Comparison of ENCODE assay signal across 22 mouse cellular contexts in genomic region chr10:26806092-26806491, GRCm38 (mm10). TPM values are rescaled to one million over a fixed set of nuclear protein-coding genes. Genes with fewer than 3 reads are reported as not detected.
A peak's percentile ranks its signal among the peaks of the same experiment; 100 is the strongest.
DNase-seq lines count a peak whose midpoint lies in the region; ATAC-seq lines count a peak whose summit lies in the region.
"Had no signal": no experiment of that assay in that cellular context is flagged by ENCODE, and none has a peak within 500 bp of the region (broad histone marks: within the 10 kb centered on the region; RNA-seq: fewer than 3 reads in every experiment).

No protein-coding gene starts in this region.

- no peak overlapping the region for H3K9ac ChIP-seq in forebrain, embryonic 14.5 days (ENCODE audit: low read length)
- no peak overlapping the region for H3K9ac ChIP-seq in midbrain, embryonic 14.5 days (replicated peaks; ENCODE audit: low read length)
- no peak overlapping the region for H3K9ac ChIP-seq in midbrain, embryonic 11.5 days (ENCODE audit: low read length)
- no peak overlapping the region for H3K9ac ChIP-seq in hindbrain, embryonic 11.5 days (ENCODE audit: low read depth, low read length)
- H3K9ac ChIP-seq: embryonic facial prominence, embryonic 15.5 days; heart, embryonic 15.5 days; liver, postnatal 0 days had no signal

- H3K4me2 ChIP-seq in forebrain, embryonic 14.5 days (ENCODE audit: low read length), result no peak overlapping the region
- H3K4me2 ChIP-seq in midbrain, embryonic 14.5 days (ENCODE audit: low read length), result no peak overlapping the region
- H3K4me2 ChIP-seq in midbrain, embryonic 11.5 days, result no peak overlapping the region
- H3K4me2 ChIP-seq in hindbrain, embryonic 11.5 days (replicated peaks; ENCODE audit: low read depth, low read length), result no peak overlapping the region
- H3K4me2 ChIP-seq: embryonic facial prominence, embryonic 15.5 days; heart, embryonic 15.5 days had no signal

- no peaks in the 10 kb centered on the region for H3K36me3 ChIP-seq in forebrain, embryonic 14.5 days (ENCODE audit: control insufficient read depth, insufficient read depth, low read length)
- H3K36me3 ChIP-seq in forebrain, embryonic 10.5 days (replicated peaks), result no peaks in the 10 kb centered on the region
- no peaks in the 10 kb centered on the region for H3K36me3 ChIP-seq in midbrain, embryonic 14.5 days (ENCODE audit: control insufficient read depth, insufficient read depth, low read length)
- H3K36me3 ChIP-seq in midbrain, embryonic 11.5 days (ENCODE audit: control insufficient read depth, insufficient read depth, low read length), result no peaks in the 10 kb centered on the region
- no peaks in the 10 kb centered on the region for H3K36me3 ChIP-seq in hindbrain, embryonic 11.5 days (ENCODE audit: control insufficient read depth, insufficient read depth, low read length)
- H3K36me3 ChIP-seq: embryonic facial prominence, embryonic 15.5 days; heart, embryonic 15.5 days had no signal

- H3K27me3 ChIP-seq in forebrain, embryonic 14.5 days (replicated peaks; ENCODE audit: control insufficient read depth, insufficient read depth, low read length), result no peaks in the 10 kb centered on the region
- H3K27me3 ChIP-seq in forebrain, embryonic 10.5 days (ENCODE audit: poor library complexity, severe bottlenecking), result no peaks in the 10 kb centered on the region
- no peaks in the 10 kb centered on the region for H3K27me3 ChIP-seq in midbrain, embryonic 14.5 days (ENCODE audit: control insufficient read depth, insufficient read depth, low read length)
- no peaks in the 10 kb centered on the region for H3K27me3 ChIP-seq in midbrain, embryonic 11.5 days (ENCODE audit: control insufficient read depth, insufficient read depth, low read length)
- no peaks in the 10 kb centered on the region for H3K27me3 ChIP-seq in hindbrain, embryonic 11.5 days (ENCODE audit: control insufficient read depth, insufficient read depth, low read length)
- H3K27me3 ChIP-seq: embryonic facial prominence, embryonic 15.5 days; heart, embryonic 15.5 days had no signal

- 0 out of 2 replicates have a peak, but pooled peaks cover 3% of the 10 kb centered on the region for H3K4me1 ChIP-seq in forebrain, embryonic 14.5 days (ENCODE audit: control insufficient read depth, insufficient read depth, low read length)
- H3K4me1 ChIP-seq in forebrain, embryonic 10.5 days, result no peaks in the 10 kb centered on the region
- H3K4me1 ChIP-seq in midbrain, embryonic 14.5 days (ENCODE audit: control insufficient read depth, insufficient read depth, low read length), result no peaks in the 10 kb centered on the region
- H3K4me1 ChIP-seq in midbrain, embryonic 11.5 days (ENCODE audit: control insufficient read depth, insufficient read depth, low read length), result no peaks in the 10 kb centered on the region
- no peaks in the 10 kb centered on the region for H3K4me1 ChIP-seq in hindbrain, embryonic 11.5 days (replicated peaks; ENCODE audit: control insufficient read depth, insufficient read depth, low read length)

- 53% methylated on average over 3 of the region's 3 CpGs for WGBS in forebrain, embryonic 14.5 days
- WGBS in forebrain, embryonic 10.5 days, result 93% methylated on average over 3 of the region's 3 CpGs
- 76% methylated on average over 3 of the region's 3 CpGs for WGBS in midbrain, embryonic 14.5 days
- 88% methylated on average over 3 of the region's 3 CpGs for WGBS in midbrain, embryonic 11.5 days
- WGBS in hindbrain, embryonic 11.5 days, result 91% methylated on average over 3 of the region's 3 CpGs

- no peaks in the 10 kb centered on the region for H3K9me3 ChIP-seq in forebrain, embryonic 14.5 days (replicated peaks; ENCODE audit: control insufficient read depth, low read length)
- H3K9me3 ChIP-seq in forebrain, embryonic 10.5 days, result no peaks in the 10 kb centered on the region
- H3K9me3 ChIP-seq in midbrain, embryonic 14.5 days (ENCODE audit: control insufficient read depth, low read length), result no peaks in the 10 kb centered on the region
- no peaks in the 10 kb centered on the region for H3K9me3 ChIP-seq in midbrain, embryonic 11.5 days (ENCODE audit: control insufficient read depth, low read length)
- no peaks in the 10 kb centered on the region for H3K9me3 ChIP-seq in hindbrain, embryonic 11.5 days (ENCODE audit: control insufficient read depth, low read length)
- H3K9me3 ChIP-seq: embryonic facial prominence, embryonic 15.5 days; heart, embryonic 15.5 days had no signal

- H3K27ac ChIP-seq in forebrain, embryonic 14.5 days (ENCODE audit: low read depth, low read length), result no peak overlapping the region
- no peak overlapping the region for H3K27ac ChIP-seq in forebrain, embryonic 10.5 days
- H3K27ac ChIP-seq in midbrain, embryonic 14.5 days (replicated peaks; ENCODE audit: low read depth, low read length), result no peak overlapping the region
- no peak overlapping the region for H3K27ac ChIP-seq in midbrain, embryonic 11.5 days (ENCODE audit: low read depth, low read length)
- H3K27ac ChIP-seq in hindbrain, embryonic 11.5 days (ENCODE audit: low read depth, low read length), result no peak overlapping the region
- H3K27ac ChIP-seq: embryonic facial prominence, embryonic 15.5 days; heart, adult 2 months; heart, embryonic 15.5 days had no signal

- no peak overlapping the region for H3K4me3 ChIP-seq in forebrain, embryonic 14.5 days (ENCODE audit: low read depth, low read length)
- no peak overlapping the region for H3K4me3 ChIP-seq in forebrain, embryonic 10.5 days
- no peak overlapping the region for H3K4me3 ChIP-seq in midbrain, embryonic 14.5 days (replicated peaks; ENCODE audit: low read depth, low read length)
- no peak overlapping the region for H3K4me3 ChIP-seq in midbrain, embryonic 11.5 days (ENCODE audit: low read depth, low read length)
- H3K4me3 ChIP-seq in hindbrain, embryonic 11.5 days (ENCODE audit: low read depth, low read length), result no peak overlapping the region
- H3K4me3 ChIP-seq: embryonic facial prominence, embryonic 15.5 days; heart, adult 2 months; heart, embryonic 15.5 days had no signal

- peak; percentile 84; the same call in 1 of the 2 replicates for ATAC-seq in forebrain, embryonic 14.5 days
- no peak for ATAC-seq in midbrain, embryonic 14.5 days (ENCODE audit: low FRiP score, low TSS enrichment)
- ATAC-seq in midbrain, embryonic 11.5 days (ENCODE audit: low FRiP score), result no peak
- peak; percentile 76 for ATAC-seq in granulocyte monocyte progenitor cell, adult 5-6 weeks (replicated peaks; ENCODE audit: poor library complexity, severe bottlenecking)
- ATAC-seq in megakaryocyte progenitor cell, adult 5-6 weeks (replicated peaks; ENCODE audit: poor library complexity), result peak; percentile 75
- no peak for ATAC-seq in hindbrain, embryonic 11.5 days (ENCODE audit: low FRiP score)
- ATAC-seq: hindbrain, embryonic 16.5 days; liver, postnatal 0 days had no signal

- DNase-seq in forebrain, embryonic 14.5 days (ENCODE audit: low spot score), result peak; percentile 79
- no peak for DNase-seq in forebrain, embryonic 10.5 days (ENCODE audit: extremely low spot score, low spot score)
- peak; percentile 14 for DNase-seq in midbrain, embryonic 14.5 days
- DNase-seq in midbrain, embryonic 11.5 days (ENCODE audit: low spot score, missing footprints), result no peak
- no peak for DNase-seq in hindbrain, embryonic 11.5 days (ENCODE audit: low spot score)
- DNase-seq in frontal cortex, postnatal 25 days (ENCODE audit: low spot score in 2 of 2), result no peak
- DNase-seq: adrenal gland, postnatal 10 days; B cell, adult 2 months; cerebellum, adult 11 months; cerebellum, postnatal 10 days; heart, adult 2 months; heart, postnatal 4 days; kidney, adult 18-20 months; kidney, postnatal 10 days; liver; liver, postnatal 0 days; thymus, postnatal 25 days had no signal

RNA-seq across cellular contexts. Expression of gene Arhgap18, which starts 52.9 kb away (rescaled TPM):
- polyA plus RNA-seq in forebrain, embryonic 14.5 days (2014; fragmentation: Nextera tagmentation; extraction: Ambion mirVana), result 18.0 and 18.4 TPM in 2 replicates
- 13.0 and 13.9 TPM in 2 replicates for polyA plus RNA-seq in forebrain, embryonic 10.5 days (2016; fragmentation: Nextera tagmentation; extraction: Ambion mirVana)
- 14.2 and 15.9 TPM in 2 replicates for polyA plus RNA-seq in midbrain, embryonic 14.5 days (2014; fragmentation: Nextera tagmentation; extraction: Ambion mirVana)
- polyA plus RNA-seq in midbrain, embryonic 11.5 days (2014; fragmentation: Nextera tagmentation; extraction: Ambion mirVana), result 14.3 and 14.9 TPM in 2 replicates
- 22.0 and 24.2 TPM in 2 replicates for total RNA-seq in granulocyte monocyte progenitor cell, adult 5-6 weeks (2014; fragmentation: Nextera tagmentation)
- total RNA-seq in granulocyte monocyte progenitor cell, adult 5-6 weeks (2017), result 39.0 and 56.5 TPM in 2 replicates
- 23.7 and 34.6 TPM in 2 replicates for total RNA-seq in megakaryocyte progenitor cell, adult 5-6 weeks (2015)
- 36.9 and 39.7 TPM in 2 replicates for total RNA-seq in megakaryocyte progenitor cell, adult 5-6 weeks (2017)
- 12.0 and 12.9 TPM in 2 replicates for polyA plus RNA-seq in hindbrain, embryonic 11.5 days (2014; fragmentation: Nextera tagmentation; extraction: Ambion mirVana)

Comparison
In these comparisons a context has a peak if more than half of its experiments do, and no peak if none do; other contexts are left out.
1. DNase-seq: peak in forebrain, embryonic 14.5 days (single experiment) and midbrain, embryonic 14.5 days (single experiment); none in forebrain, embryonic 10.5 days (single experiment), midbrain, embryonic 11.5 days (single experiment), hindbrain, embryonic 11.5 days (single experiment) and frontal cortex, postnatal 25 days (0 of 2).
2. ATAC-seq: peak in forebrain, embryonic 14.5 days (single experiment), granulocyte monocyte progenitor cell, adult 5-6 weeks (single experiment) and megakaryocyte progenitor cell, adult 5-6 weeks (single experiment); none in midbrain, embryonic 14.5 days (single experiment), midbrain, embryonic 11.5 days (single experiment) and hindbrain, embryonic 11.5 days (single experiment).